Mouse (Mus musculus): ENCODE results near the gene Scfd2. TPM values are rescaled to one million over a fixed set of nuclear protein-coding genes. Genes with fewer than 3 reads are reported as not detected.

Scfd2 gene
- polyA plus RNA-seq, 1 experiment from 2014 or later, result 17.1 TPM

DNA sequence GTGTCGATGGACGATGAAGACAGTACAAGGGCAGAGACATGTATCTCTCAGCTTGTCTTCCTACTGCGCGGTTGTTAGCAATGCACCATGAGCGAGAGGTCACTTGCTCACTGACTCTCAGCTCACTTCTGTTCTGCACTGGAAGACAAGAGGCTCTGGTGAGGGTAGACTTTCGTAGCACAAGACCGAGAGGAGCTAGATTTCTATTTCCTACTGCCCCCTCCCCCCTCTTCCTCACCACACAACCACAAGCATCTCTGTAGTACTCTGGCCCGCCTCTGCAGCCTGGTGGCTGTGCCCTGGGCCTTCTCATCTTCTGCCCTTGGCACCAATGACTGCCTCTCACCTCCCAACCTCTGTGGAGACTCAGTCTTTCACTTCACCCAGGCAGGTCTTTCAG lies 331.1 kb downstream of the Scfd2 start:
- H3K9me3 ChIP-seq (replicated peaks), result 0 out of 2 replicates have a peak, but pooled peaks cover 2% of the 10 kb centered on the region
- peaks cover 16% of the 10 kb centered on the region; the same call in 1 of the 2 replicates for H3K36me3 ChIP-seq
- H3K27ac ChIP-seq, result no peak overlapping the region; the same call in 1 of the 2 replicates
- ATAC-seq (ENCODE audit: low FRiP score), result no peak
- 85% methylated on average over 8 of the region's 8 CpGs for WGBS
- H3K4me2 ChIP-seq (replicated peaks), result no peak overlapping the region
- no peaks in the 10 kb centered on the region for H3K27me3 ChIP-seq
- H3K4me3 ChIP-seq, result no peak overlapping the region
- no peak overlapping the region for H3K9ac ChIP-seq
- H3K4me1 ChIP-seq, result peaks cover 43% of the 10 kb centered on the region

DNA sequence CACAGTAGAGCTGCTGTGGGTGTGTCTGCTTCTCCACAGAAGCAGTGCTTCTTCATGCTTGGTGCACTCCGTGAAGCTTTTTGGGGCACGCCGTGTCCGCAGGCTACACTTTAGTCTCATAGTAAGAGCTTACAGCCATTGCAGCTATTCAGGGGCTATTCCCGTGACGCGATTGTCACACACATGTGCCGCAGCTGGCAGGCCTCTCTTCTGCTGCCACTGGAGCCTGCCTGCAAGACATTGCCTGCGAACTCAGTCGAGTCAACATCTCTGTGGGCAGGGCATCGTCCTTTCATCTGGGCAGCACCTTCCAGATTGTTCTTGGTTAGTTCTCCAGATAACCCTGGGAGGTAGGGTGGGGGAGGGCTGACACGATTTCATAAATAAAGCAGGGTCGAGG lies 331.8 kb downstream of the Scfd2 start:
- Histone ChIP-seq H3K4me2 (replicated peaks) (no peak overlapping the region), H3K9ac (no peak overlapping the region), H3K27ac (no peak overlapping the region), H3K4me3 (no peak overlapping the region), H3K9me3 (replicated peaks) (0 out of 2 replicates have a peak, but pooled peaks cover 2% of the 10 kb centered on the region), H3K27me3 (no peaks in the 10 kb centered on the region), H3K36me3 (peaks cover 16% of the 10 kb centered on the region; the same call in 1 of the 2 replicates), H3K4me1 (peaks cover 41% of the 10 kb centered on the region)
- WGBS, result 87% methylated on average over 13 of the region's 13 CpGs
- no peak for ATAC-seq (ENCODE audit: low FRiP score)

DNA sequence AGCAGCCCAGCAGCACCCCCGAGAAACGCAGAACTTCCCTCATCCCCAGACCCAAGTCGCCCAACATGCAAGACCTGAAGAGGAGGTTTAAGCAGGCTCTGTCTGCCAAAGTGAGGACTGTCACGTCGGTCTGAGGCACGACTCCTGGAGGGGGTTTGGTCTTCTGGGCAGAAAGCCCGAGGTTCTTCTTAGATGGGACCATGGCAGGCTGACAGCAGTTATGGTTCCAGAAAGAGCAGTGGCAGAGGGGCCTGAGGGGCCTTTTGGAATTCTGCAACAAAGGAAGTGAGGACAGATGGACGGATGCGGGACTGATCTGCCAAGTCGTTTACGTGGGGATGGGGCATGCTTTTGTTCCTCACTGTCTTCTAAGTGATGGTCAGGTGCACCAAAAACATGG lies 333.1 kb downstream of the Scfd2 start:
- H3K4me2 ChIP-seq (replicated peaks), result peak overlapping the region; percentile 89; the same call in 1 of the 2 replicates
- no peak overlapping the region for H3K27ac ChIP-seq
- H3K9me3 ChIP-seq (replicated peaks), result no peaks in the 10 kb centered on the region
- H3K4me3 ChIP-seq, result no peak overlapping the region
- ATAC-seq (ENCODE audit: low FRiP score), result no peak
- H3K27me3 ChIP-seq, result 0 out of 2 replicates have a peak, but pooled peaks cover 3% of the 10 kb centered on the region
- H3K9ac ChIP-seq, result no peak overlapping the region
- peaks cover 16% of the 10 kb centered on the region; the same call in 1 of the 2 replicates for H3K36me3 ChIP-seq
- H3K4me1 ChIP-seq, result peaks cover 53% of the 10 kb centered on the region
- WGBS, result 78% methylated on average over 11 of the region's 11 CpGs

DNA sequence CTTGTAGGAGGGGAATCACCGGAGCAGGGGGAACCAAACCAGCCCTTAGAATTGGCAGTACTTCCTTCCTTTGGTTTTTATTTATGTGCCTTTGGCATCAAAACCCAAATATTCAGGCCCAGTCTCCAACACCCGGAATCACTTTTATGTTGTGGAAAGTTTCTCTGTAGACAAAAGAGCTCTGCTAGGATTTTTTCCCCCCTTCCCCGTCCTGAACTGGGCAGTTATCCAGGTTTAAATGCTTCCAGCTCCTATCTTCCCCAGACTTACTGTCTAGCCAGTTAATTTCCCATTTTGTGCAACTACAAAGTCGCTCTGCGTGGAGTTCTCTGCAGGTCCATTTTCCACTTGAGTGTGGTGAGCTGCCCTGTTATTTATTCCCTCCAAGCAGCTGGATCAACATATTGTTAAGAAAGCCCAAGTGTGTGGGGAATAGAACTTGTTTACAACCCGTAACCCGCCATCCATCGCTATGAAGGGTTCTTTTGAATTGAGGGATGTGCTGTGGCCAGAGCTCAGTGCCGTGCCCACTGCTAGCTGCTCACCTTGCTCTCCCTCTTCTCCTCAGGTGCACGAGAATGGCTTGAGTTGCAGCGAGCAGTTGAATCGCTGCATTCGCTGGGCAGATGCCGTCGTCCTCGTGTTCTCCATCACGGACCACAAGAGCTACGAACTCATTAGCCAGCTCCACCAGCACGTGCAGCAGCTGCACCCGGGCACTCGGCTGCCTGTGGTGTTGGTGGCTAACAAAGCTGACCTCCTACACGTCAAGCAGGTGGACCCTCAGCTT lies 333.8 kb downstream of the Scfd2 start:
- peak overlapping the region; percentile 89 for H3K4me2 ChIP-seq (replicated peaks)
- 79% methylated on average over 22 of the region's 22 CpGs for WGBS
- H3K36me3 ChIP-seq, result peaks cover 13% of the 10 kb centered on the region; the same call in 1 of the 2 replicates
- H3K9ac ChIP-seq, result no peak overlapping the region
- H3K4me1 ChIP-seq, result peaks cover 54% of the 10 kb centered on the region
- H3K4me3 ChIP-seq, result peak overlapping the region; percentile 17
- ATAC-seq (ENCODE audit: low FRiP score), result no peak
- no peaks in the 10 kb centered on the region for H3K9me3 ChIP-seq (replicated peaks)
- H3K27ac ChIP-seq, result peak overlapping the region; percentile 53
- 0 out of 2 replicates have a peak, but pooled peaks cover 3% of the 10 kb centered on the region for H3K27me3 ChIP-seq

DNA sequence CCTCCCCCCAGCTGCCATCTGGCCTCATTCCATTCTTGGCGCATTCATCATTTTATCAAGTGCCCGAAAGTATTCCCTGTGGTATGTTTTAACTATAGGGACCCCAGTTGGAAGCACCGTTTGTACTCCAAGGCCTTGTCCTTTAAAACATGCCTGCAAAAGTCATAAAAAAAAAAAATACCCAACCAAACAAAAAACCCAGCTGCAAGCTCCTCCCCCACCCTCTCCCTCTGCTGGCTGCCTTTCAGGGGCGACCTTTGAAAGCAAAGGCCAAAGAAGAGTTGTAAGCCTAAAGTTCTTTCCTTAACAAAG lies 335.3 kb downstream of the Scfd2 start:
- peak overlapping the region; percentile 91 for H3K9ac ChIP-seq
- ATAC-seq (ENCODE audit: low FRiP score), result no peak
- H3K4me1 ChIP-seq, result peaks cover 47% of the 10 kb centered on the region

DNA sequence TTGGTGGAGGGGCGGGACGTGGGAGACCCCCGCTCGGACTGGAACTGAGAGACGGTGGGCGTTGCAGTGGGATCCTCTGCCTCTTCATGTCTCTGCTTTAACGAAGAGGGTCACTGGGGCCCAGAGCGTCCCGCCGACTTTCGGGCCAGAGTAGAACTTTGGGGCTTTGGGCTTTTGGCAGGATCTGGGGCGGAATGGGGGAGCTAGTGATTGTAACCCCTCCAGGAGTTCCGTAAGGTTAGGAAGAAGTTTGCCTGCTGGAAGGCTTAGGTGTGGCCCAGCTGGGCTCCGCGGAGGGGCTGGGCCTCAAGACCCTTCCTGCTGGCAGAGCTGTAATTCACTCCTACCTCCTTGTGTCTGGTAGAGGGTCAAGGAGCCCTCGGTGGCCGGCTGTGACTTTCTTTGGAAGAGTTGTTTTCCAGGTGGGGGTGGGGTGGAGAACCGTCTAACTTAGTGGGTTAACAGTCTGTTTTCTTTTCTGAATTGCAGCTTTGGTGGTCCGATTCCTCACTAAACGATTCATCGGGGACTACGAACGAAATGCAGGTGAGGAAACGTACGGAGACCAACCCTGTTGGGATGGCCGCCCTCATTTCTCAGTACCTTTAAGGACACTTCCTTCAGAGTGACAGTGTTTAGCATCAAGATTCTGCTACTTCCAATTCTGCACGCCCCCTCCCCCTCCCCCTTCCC lies 335.8 kb downstream of the Scfd2 start:
- H3K4me2 ChIP-seq (replicated peaks), result peak overlapping the region; percentile 89
- H3K4me3 ChIP-seq, result peak overlapping the region; percentile 88
- H3K4me1 ChIP-seq, result peaks cover 44% of the 10 kb centered on the region
- peak; percentile 24 for ATAC-seq (ENCODE audit: low FRiP score)
- WGBS, result under 1% methylated on average over 26 of the region's 27 CpGs
- peak overlapping the region; percentile 91 for H3K9ac ChIP-seq
- H3K27ac ChIP-seq, result peak overlapping the region; percentile 81
- peaks cover 13% of the 10 kb centered on the region; the same call in 1 of the 2 replicates for H3K36me3 ChIP-seq
- no peaks in the 10 kb centered on the region for H3K9me3 ChIP-seq (replicated peaks)
- 0 out of 2 replicates have a peak, but pooled peaks cover 3% of the 10 kb centered on the region for H3K27me3 ChIP-seq

More for the DNA sequence above, 335.3 kb downstream of the Scfd2 start:
- H3K36me3 ChIP-seq, result peaks cover 13% of the 10 kb centered on the region; the same call in 1 of the 2 replicates
- peak overlapping the region; percentile 88 for H3K4me3 ChIP-seq
- peak overlapping the region; percentile 89 for H3K4me2 ChIP-seq (replicated peaks)
- H3K27ac ChIP-seq, result peak overlapping the region; percentile 81; the same call in 1 of the 2 replicates
- H3K27me3 ChIP-seq, result 0 out of 2 replicates have a peak, but pooled peaks cover 3% of the 10 kb centered on the region
- 2% methylated on average over 4 of the region's 4 CpGs for WGBS
- H3K9me3 ChIP-seq (replicated peaks), result no peaks in the 10 kb centered on the region

DNA sequence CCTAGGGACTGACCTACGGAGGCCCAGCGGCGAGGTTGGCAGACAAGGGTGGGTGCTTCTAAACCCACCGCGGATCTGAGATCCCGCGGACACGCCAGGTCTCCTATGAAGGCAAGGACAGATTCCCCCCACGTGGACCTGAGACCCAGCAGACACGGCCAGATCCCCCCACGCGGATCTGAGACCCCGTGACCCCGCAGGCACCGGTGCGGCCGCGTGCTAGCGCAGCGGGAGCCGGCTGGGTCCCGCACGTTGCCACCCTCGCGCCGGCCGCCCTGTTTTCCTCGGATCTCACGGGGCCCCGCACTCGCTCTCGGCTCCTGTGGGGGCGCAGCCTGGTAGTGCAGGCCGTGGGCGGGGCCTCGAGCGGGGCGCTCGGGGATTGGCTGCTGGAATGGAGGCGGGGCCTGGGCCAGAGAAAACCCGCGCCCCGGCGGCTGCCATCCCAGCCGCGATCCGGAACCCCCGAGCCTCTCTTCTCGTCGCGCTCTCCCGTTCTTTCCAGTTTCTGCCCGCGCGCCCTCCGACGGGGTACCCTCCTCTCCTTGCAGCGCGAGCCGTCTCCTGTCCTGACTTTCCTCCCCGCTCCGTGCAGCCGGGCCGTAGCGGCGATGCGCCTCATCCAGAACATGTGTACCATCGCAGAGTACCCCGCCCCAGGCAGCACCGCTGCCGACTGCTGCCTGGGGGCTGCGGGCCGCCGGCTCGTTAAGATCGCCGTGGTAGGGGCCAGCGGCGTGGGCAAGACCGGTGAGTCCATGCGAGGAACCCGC lies 336.5 kb downstream of the Scfd2 start, which contains the start of gene Rasl11b:
Gene Rasl11b, plus strand, starts transcription at position 446 of the 773 bp plus-strand sequence.
- Histone ChIP-seq H3K4me2 (replicated peaks) (peak within 1 kb of the TSS; percentile 89), H3K27ac (peak within 1 kb of the TSS; percentile 81), H3K9ac (peak within 1 kb of the TSS; percentile 91), H3K4me3 (peak within 1 kb of the TSS; percentile 88), H3K36me3 (peaks cover 13% of the 10 kb centered on the region; the same call in 1 of the 2 replicates), H3K27me3 (0 out of 2 replicates have a peak, but pooled peaks cover 3% of the 10 kb centered on the region), H3K4me1 (peaks cover 42% of the 10 kb centered on the region), H3K9me3 (replicated peaks) (no peaks in the 10 kb centered on the region)
- peak; percentile 97 for ATAC-seq (ENCODE audit: low FRiP score)
- WGBS, result under 1% methylated on average over 78 of the region's 82 CpGs

DNA sequence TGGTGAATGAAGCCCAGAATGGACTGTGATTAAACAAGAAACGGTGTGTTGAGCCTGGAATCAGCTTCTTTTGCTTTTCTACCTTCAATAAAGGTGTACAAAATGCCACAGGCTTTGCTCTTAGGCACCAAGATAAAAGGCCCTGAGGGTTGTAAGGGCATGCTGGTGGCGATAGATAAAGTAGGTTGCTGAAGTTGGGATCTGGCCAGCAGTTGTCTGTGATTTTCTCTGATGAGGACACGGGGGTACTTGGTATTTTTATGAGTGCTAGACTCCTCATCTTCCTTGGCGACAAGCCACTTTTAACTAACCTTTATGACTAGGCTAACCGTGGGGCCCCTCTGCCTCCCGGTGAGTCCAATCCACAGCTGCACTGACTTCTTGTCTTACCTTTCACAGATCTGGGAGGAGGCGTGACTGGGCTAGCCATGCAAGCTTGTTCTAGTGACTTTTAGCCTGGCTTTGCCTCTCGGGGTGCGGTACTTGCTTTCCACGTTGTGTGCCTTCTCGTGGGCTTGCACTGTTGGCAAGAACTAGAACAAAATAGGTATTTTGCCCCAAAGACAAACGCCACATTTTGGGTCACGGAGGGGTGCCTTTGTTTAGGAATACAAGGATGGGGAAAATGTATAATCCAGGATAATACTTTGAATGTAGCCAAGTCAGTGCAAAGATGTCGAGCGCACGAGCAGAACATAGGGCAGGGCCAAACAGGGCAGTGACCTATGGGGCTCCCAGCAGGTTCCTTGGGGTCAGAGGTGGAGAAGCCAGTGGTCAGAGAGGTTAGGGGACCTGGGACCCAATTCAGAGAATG lies 337.3 kb downstream of the Scfd2 start:
- Histone ChIP-seq H3K4me1 (peaks cover 47% of the 10 kb centered on the region), H3K27me3 (0 out of 2 replicates have a peak, but pooled peaks cover 3% of the 10 kb centered on the region), H3K9me3 (replicated peaks) (no peaks in the 10 kb centered on the region), H3K4me2 (replicated peaks) (peak overlapping the region; percentile 89), H3K9ac (peak overlapping the region; percentile 61), H3K4me3 (peak overlapping the region; percentile 88), H3K36me3 (peaks cover 13% of the 10 kb centered on the region; the same call in 1 of the 2 replicates), H3K27ac (no peak overlapping the region)
- no peak for ATAC-seq (ENCODE audit: low FRiP score)
- WGBS, result 26% methylated on average over 16 of the region's 16 CpGs

DNA sequence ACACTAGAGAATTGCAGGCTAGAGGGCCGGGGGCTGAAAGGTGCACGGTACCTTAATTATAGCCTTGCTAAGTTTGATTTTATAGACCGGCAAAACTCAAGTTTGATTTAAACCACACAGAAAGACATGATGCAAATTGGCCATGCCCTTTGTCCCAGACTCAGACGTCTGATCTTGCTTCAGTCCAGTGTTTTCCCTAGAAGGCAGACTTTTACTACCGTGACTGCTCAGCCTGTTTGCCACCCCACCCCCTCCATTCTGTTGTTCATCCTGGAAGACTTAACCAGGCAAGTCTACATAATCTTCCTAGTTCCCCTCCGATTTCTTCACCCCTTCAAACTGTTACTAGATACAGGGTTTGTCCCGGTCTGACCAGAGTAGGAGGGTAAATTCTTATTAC lies 337.9 kb downstream of the Scfd2 start:
- Histone ChIP-seq H3K27ac (no peak overlapping the region), H3K4me2 (replicated peaks) (no peak overlapping the region), H3K9me3 (replicated peaks) (no peaks in the 10 kb centered on the region), H3K4me1 (peaks cover 47% of the 10 kb centered on the region), H3K9ac (no peak overlapping the region), H3K36me3 (peaks cover 9% of the 10 kb centered on the region; the same call in 1 of the 2 replicates), H3K4me3 (no peak overlapping the region), H3K27me3 (0 out of 2 replicates have a peak, but pooled peaks cover 3% of the 10 kb centered on the region)
- ATAC-seq (ENCODE audit: low FRiP score), result no peak
- WGBS, result 49% methylated on average over 7 of the region's 7 CpGs

DNA sequence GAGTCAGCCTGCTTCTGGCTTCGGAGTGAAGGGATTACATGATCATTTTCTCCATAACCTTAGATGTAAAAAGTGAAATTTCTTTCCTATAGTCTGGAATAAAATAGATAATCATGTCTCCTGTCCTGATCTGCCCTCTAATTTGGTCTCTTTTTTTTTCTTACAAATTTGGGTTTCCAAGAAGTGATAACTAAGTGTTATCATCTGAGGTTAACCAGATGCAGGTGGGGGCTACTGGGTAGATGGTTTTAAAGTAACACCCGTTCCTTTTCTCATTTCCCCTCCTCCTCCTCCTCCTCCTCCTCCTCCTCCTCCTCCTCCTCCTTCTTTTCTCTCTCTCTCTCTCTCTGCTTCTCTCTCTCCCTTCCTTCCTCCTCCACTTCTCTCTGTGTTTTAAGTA lies 338.6 kb downstream of the Scfd2 start:
- Histone ChIP-seq H3K36me3 (peaks cover 3% of the 10 kb centered on the region; the same call in 1 of the 2 replicates), H3K4me3 (no peak overlapping the region), H3K4me1 (peaks cover 40% of the 10 kb centered on the region), H3K27ac (no peak overlapping the region), H3K4me2 (replicated peaks) (no peak overlapping the region), H3K9ac (no peak overlapping the region), H3K27me3 (0 out of 2 replicates have a peak, but pooled peaks cover 3% of the 10 kb centered on the region), H3K9me3 (replicated peaks) (no peaks in the 10 kb centered on the region)
- WGBS, result 79% methylated on average over 2 of the region's 2 CpGs
- no peak for ATAC-seq (ENCODE audit: low FRiP score)

DNA sequence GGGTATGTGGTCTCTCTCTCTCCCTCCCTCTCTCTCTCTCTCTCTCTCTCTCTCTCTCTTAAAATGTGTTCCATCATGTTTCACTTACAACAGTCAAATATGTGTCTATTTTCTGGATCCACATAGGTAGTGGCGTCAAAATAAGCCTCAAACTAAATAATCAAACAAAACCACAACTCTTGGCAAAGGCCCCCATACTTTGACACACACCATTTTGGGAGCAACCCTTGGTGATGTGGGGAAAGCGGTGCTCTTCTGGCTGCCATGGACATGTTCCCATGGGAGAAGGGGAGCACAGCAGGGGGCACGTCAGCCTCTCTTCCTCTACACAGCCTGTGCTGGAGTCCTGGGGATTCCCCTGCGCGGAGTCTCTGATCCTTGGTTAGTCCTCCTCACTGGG lies 340.6 kb downstream of the Scfd2 start:
- H3K27ac ChIP-seq, result no peak overlapping the region
- no peak for ATAC-seq (ENCODE audit: low FRiP score)
- H3K9ac ChIP-seq, result no peak overlapping the region
- no peak overlapping the region for H3K4me3 ChIP-seq
- H3K9me3 ChIP-seq (replicated peaks), result no peaks in the 10 kb centered on the region
- 0 out of 2 replicates have a peak, but pooled peaks cover 3% of the 10 kb centered on the region for H3K27me3 ChIP-seq
- peaks cover 22% of the 10 kb centered on the region for H3K4me1 ChIP-seq
- no peak overlapping the region for H3K4me2 ChIP-seq (replicated peaks)
- WGBS, result 66% methylated on average over 5 of the region's 5 CpGs
- no peaks in the 10 kb centered on the region for H3K36me3 ChIP-seq
